Mouse (Mus musculus): ENCODE results near the gene B4galt4.
A peak's percentile ranks its signal among the peaks of the same experiment; 100 is the strongest.
"Not testable (repeated sequence)": the region's sequence is repeated elsewhere in the genome, so short reads cannot be mapped to it uniquely, and the experiment has no call there.

B4galt4 gene

DNA sequence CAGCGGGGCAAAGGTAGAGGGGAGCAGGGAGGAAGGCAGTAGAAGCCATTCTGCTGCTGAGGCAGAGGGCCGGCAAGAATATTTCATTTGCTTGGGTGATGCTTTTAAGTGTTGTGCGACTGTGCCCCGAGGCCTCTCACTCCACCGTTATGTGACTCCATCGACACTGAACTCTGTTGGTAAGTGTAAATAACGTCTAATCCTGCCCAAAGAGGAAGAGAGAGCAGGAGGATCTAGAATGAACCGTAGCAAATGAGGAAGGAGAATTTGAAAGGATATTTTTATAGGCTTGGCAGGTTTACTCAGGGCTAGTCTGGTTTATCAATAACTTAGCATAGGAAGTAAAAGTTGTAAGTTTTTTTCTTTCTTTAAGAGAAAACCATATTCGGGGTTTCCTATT is 27.5 kb downstream of the B4galt4 start:
- DNase-seq (ENCODE audit: low spot score in 2 of 2), result no peak

DNA sequence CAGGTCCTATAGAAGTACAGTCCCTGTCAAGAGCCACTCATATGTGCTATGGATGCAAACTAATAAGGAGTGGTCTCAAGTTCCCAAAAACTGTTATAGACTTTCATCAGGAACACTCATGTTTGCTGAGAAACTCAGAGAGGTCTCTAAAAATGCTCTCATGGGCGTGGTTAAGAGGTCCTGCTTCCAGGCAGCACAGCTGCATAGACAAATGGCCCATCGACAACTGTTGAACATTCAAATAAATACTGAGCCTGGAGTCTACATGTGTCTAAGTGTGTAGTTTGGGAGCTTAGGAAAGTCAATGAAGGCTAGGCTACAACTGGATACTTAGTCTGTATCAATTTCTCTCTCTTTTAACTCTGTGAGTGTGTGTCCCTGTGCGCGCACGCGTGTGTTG is 29.1 kb downstream of the B4galt4 start:
- DNase-seq (ENCODE audit: low spot score in 2 of 2), result no peak

DNA sequence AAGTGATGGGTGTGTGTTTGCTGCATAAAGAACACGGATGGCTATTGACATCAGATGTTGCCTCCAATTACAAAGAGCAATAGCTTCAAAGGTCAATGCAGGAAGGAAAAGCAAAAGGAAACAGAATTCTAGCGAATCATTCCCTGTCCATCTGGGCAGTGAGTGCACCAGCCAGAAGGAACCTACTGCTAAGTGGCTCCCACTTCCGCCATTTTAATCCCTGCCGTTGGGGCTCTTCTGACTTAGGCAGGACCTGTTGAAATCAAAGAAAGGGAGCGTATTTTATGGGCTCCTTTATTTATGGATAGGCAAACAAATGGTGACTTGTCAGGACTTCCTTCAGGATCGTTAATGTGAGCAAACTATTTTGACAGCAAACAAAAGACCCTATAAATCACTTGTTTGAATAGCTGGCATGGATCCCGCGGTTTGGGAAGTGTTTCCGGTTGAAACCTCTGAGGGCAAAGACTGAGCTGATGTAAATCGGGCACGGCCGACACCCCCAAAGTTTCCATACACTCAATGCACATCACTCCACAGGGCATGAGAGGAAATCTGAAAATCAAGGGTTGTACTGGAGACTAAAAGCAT is 30.9 kb downstream of the B4galt4 start:
- peak; percentile 53 to 58 for DNase-seq (ENCODE audit: low spot score in 2 of 2)

DNA sequence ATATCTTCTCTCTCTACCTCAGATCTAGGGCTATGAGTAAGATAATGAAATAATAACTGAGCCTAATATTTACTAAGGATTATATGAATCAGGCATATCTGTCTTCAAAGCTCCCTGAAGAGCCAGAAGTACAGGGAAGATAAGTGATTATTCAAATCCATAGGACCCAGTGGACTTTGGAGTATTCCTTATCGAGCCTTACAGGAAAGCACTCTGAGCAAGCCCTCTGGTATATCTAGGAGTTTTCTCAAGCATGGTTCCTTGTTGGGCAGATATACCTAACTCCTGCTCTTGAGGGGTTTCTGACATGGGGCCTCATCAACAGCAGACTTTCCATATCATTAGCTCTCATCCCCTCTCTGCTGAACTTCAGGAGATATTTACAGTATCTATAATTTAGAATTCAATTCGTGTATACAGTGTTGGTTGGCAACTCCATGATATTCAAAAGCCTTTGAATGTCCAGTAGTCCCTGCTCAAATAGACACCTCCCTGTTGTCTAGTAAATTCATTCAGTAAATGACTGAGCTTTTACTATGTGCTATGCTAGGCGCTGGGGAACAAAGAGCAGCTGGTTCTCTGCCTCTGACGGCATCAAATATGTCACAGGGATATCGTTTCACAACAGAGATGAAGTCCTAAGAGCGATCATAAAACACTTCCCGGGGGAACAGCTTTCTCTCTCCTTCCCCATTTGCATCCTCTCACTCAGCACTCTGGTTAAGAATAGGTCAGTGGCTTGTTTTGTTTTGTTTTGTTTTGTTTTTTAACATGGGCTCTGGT is 33.1 kb downstream of the B4galt4 start:
- DNase-seq (ENCODE audit: low spot score in 2 of 2), result no peak

DNA sequence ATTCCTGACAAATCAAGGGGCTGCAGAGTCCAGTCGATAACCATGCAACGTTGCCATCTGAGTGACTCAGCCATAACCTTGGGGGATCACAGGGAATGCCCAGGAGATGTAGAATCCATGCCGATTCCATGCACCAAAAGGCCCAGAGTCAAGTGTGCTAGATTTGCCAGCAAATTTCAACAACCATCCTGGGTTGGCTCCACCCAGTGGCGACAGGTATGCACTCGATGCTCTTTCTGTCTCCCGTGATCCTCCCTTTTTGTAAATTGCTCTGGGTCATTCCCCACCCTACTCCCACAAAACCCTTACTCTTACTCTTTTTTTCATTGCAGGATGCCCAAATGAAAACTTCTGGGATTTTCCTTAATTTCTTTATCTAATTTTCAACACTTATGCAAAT is 34.3 kb downstream of the B4galt4 start:
- no peak for DNase-seq (ENCODE audit: low spot score in 2 of 2)

DNA sequence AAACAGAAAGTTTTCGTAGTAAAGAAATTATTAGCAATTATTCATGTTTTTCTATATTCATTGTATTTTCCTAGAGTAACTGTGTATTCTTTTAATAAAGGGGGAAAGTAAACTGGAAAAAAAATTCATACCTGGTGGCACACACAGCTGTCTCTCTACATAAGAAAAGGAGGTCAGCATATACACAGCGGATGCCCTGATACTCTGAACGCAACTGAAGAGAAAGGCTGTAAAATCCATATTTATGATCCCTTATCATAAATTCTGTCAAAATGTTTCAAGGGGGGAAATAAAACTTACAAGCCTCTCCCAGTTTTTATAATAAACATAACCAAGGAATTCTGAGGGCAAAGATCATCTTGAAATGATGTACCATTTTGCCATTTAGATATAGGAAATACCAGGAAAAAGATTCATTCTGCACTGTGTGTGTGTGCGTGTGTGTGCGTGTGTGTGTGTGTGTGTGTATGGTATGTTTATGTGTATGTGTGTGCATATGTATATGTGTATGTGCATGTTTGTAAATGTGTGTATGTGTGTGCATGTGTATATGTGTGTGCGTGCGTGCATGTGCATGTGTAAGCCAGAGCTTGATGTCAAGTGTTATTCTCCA is 39.0 kb downstream of the B4galt4 start:
- DNase-seq (ENCODE audit: low spot score in 2 of 2), result no peak

DNA sequence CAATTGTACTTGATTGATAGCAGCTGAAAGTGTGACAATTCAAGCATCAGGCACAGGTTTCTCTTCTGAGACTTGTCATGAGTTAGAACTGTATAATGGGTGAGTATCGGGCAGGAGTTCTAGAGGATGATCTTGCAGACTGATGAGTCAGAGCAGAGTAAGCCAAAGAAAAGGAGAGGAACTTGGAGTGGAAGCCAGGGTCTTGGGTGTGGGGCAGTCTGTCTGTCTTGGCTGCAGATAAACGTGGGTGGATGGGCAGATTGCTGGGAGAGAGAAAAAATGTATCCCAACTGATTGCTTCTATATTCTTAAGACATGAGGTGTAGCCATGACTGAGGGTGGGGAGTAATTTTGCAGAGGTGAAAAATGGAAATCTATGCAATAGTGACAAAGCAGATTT is 39.9 kb downstream of the B4galt4 start:
- no peak for DNase-seq (ENCODE audit: low spot score in 2 of 2)

DNA sequence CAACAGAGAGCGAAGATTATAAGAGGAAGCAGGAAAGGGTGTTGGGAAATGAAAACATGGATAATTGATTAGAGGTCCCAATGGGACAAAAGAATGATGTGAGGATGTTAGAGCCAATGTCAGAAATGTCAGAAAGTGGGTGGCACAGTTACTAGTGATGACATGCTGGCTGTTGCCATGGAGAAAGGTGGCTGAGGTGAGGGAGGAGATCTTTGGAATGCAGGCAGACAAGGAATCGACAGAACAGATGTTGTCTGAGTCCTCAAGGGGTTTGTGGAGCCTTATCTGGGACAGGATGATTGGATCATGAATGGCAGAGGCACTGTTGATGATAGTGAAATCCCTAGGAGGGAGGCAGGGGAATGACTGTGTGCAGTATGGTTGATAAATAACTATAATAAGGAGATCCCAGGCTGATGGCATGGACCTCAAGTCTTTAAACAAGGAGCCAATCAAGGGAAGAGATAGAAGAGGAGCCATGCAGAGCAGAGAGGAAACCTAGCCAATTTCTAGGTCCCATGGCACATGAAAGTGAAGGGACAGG is 40.5 kb downstream of the B4galt4 start:
- no peak for DNase-seq (ENCODE audit: low spot score in 2 of 2)

DNA sequence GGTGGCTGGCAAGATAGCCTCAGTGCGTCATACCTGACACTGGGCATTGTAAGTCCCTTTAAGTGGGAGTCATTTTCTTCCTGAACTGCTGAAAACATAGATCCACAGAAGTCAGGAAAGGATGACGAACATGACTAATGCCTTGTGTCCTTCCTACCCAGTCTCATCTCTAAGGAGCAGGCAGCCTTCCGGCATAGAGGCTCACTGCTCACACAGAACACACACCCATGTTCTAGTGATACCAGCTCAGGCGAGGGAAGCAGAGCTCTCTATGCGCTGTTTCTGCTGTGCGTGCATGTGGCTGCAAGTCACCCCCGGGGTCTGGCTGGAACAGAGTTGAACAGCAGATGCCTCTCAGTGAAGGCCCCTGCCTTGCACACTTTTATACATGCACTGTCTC is 43.2 kb downstream of the B4galt4 start:
- DNase-seq (ENCODE audit: low spot score in 2 of 2), result no peak

DNA sequence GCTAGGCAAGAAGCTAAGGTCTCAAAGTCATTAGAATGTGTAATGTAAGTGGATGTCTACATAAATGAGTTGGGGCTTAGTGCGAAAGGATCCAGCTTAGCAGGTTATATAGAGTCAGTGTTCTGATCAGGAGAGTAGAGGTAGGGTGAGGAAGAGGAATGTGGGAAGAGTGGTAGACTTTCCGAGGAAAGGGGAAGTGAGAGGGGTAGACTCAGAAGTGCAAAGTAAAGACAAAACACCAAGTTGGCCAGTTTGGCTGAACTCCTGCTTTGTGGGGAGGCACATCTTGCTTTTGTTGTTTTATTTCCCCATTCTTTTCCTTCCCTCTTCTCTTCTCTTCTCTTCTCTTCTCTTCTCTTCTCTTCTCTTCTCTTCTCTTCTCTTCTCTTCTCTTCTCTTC is 47.0 kb downstream of the B4galt4 start:
- no peak for DNase-seq (ENCODE audit: low spot score in 2 of 2)

DNA sequence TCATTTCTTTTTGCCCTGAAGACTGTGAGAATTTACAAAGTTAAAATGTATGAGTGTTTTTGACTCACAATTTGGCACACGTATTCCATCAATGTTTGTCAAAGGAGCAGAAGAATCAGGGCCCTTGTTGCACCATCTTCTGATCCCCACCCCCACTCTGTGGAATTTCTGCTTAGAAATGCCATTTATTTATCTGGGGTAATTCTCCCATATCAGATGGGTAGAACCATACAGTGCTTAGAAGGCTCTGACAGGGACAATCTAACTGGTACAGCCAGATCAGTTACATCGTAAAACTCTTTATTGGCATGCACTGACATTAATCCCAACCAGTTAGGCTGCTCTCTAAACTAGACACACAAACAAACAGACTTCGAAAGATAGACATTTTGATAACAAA is 47.9 kb downstream of the B4galt4 start:
- peak in 1 of 2 experiments; percentile 45 for DNase-seq (ENCODE audit: low spot score in 2 of 2)

DNA sequence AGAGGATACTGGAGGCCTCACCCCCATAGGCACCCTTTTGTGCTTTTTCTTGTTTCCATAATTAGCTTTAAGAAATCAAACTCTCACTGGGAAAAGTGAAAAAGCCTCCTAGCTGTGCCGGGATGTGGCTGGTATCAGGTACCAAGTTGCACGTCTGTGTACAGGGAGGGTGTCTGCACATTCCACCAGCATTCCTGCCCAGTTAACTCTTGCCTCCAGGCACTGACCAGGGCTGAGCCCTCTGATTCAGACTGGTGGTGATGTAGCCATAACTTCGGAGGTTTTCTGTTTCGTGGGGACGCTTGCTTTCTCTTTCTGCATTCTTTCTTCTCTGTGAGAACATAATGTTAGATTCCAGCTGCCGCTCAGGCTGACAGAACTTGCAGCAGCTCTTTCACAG is 51.1 kb downstream of the B4galt4 start:
- no peak for DNase-seq (ENCODE audit: low spot score in 2 of 2)

DNA sequence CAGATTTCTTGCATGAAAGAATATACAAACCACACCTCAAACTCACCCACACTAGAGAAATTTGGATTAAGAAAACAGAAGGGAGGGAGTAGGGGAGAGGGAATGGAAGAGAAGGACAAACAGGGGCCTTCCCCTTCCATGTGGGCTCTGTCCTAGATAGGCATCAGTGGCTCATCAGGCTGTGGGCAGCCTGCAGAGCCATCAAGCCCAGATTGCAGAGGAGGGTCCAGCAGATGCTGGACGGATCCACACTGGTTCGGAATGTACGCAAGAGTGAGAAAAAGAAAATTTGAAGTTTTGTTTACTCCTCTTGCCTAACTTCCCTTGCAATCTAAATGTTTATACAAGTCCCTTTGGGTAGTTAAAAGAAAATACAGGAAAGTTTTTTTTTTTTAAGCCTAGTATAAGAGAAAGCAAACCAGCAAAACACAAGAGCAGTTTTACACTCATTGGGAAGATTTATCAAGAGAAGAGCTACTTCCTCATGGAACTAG is 56.9 kb downstream of the B4galt4 start:
- DNase-seq (ENCODE audit: low spot score in 2 of 2), result no peak

DNA sequence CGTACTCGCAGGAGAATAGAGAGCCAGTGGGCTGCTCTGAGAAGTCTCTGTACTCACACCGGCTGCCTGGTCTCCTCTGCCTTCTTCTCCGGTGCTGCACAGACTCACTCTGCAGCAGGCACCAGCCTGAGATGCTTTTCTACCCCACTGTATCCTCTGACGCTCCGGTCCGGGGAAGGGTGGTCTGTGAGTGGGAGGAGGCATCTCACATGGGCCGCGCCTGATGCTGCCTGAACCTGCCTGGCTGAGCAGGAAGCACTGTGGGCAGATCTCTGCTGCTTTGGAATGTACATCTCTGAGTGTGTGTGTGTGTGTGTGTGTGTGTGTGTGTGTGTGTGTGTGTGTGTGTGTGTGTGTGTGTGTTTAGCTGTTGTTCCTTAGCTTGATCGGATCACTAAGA is 58.0 kb downstream of the B4galt4 start, which contains the start of gene Upk1b:
TSS of gene Upk1b (minus strand) at position 238 of the 400 bp plus-strand sequence.
- DNase-seq (ENCODE audit: low spot score in 2 of 2), result peak; percentile 55 to 73

DNA sequence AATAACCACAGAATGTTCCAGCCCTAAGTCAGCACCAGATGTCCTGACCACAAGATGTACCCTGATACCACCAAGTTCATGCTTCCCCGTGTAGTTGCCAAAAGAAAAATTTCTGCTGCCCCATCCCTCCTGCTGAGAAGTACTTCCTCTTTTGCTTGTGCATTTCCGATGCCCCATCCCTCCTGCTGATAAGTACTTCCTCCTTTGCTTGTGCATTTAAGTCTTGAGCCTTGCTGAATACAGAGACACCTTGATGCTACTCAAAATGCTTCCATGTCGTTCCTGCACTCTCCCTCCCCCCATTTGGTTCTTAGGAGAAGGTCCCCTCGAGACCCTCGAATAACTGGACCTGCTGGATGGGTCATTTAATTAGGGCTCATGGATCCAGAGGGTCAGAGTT is 65.7 kb downstream of the B4galt4 start:
- not testable (repeated sequence) for DNase-seq (ENCODE audit: low spot score in 2 of 2)

DNA sequence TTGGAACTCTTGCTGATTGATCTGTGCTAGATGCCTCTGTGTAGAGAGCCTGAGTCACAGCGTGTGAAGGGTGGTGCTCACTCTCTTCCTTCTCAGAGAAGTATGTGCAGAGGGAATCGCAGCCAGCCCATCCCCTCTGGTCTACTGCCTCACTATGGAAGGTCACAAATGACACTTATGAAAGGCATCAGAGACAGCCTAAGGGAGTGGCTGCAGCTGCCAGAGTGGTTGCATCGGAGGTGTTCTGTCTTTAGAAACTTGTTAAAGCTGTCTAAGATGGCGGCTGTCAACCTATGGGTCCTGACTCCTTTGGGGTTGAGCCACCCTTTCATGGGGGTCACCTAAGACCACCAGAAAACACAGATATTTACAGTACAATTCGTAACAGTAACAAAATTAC is 68.1 kb downstream of the B4galt4 start:
- DNase-seq (ENCODE audit: low spot score in 2 of 2), result no peak

DNA sequence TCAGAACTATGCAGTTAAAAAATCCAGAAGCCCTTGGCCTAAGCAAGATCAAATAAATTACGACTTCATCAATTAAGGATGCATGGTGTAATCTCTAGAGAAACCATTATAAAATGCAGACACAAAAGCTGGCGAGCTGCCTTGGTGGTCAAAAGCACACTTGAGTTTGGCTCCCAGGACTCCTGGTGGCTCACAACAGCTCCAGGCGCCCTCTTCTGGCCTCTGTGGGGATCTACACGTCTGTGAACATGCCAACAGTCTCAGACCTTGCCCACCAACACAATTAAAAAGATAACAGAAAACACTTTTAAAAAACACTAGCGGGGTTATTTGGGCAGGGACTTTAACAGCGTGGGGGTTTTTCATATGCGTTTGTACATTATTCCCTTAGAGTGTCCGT is 70.5 kb downstream of the B4galt4 start:
- DNase-seq (ENCODE audit: low spot score in 2 of 2), result peak in 1 of 2 experiments; percentile 37

Data from urinary bladder, adult 18-20 months (tissue).